Mouse (Mus musculus) skeletal muscle tissue, postnatal 0 days (tissue): Measurements from ENCODE around the gene Usp30. TPM values are rescaled to one million over a fixed set of nuclear protein-coding genes. Genes with fewer than 3 reads are reported as not detected.

Experiments used
- polyA plus RNA-seq: library from polyadenylated mRNA; unstranded; fragments of >200 nt; fragmentation: Nextera tagmentation; extraction: Ambion mirVana; gene quantifications from 2 replicates; pipeline ENCODE4 v1.2.1, GENCODE M21; 2015

Usp30 gene
- 5.4 and 5.5 TPM in 2 replicates for polyA plus RNA-seq

GRCm38 (mm10) chr5:114065161-114065560 is at the start of gene Usp30:
Usp30 (plus strand) TSS chr5:114065461.

DNA sequence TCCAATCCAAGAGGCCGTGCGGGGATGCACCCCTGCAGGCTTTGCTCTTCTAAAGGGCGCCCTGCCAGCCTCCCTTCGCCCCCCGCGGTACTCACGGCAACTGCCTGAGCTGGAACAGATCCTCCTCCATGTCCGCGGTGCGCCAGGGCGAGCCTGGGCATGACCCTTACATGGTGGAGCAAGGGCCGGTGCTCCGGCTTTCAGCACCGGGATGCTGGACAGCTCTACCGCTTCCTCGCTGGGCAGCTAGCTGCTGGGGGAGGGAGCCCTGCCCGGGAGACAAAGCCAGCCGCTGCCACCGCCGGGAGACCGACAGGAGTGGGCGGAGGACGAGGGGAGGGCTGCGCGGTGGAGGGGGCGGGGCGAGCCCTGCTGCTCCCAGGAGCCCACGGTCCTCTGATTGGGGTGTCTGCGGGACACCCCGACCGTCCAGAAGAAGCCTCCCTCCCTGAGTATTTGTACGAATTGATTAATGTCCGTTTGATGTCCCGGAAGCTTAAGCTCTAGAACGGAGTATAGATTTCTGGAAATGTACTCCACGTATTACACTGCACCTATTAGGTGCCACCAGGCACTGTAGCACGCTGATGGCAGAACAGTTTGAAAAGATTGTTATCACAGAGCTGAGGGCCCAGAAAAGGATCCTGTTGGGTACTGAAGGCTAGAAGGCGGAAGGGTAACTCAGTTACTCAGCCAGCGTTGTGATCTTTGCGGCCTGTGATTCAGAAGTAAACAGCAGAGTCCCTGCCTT is 26.0 kb downstream of the Usp30 start, which contains the start of gene Svop:
Gene Svop (minus strand): TSS at position 514 of the 751 bp plus-strand sequence.

DNA sequence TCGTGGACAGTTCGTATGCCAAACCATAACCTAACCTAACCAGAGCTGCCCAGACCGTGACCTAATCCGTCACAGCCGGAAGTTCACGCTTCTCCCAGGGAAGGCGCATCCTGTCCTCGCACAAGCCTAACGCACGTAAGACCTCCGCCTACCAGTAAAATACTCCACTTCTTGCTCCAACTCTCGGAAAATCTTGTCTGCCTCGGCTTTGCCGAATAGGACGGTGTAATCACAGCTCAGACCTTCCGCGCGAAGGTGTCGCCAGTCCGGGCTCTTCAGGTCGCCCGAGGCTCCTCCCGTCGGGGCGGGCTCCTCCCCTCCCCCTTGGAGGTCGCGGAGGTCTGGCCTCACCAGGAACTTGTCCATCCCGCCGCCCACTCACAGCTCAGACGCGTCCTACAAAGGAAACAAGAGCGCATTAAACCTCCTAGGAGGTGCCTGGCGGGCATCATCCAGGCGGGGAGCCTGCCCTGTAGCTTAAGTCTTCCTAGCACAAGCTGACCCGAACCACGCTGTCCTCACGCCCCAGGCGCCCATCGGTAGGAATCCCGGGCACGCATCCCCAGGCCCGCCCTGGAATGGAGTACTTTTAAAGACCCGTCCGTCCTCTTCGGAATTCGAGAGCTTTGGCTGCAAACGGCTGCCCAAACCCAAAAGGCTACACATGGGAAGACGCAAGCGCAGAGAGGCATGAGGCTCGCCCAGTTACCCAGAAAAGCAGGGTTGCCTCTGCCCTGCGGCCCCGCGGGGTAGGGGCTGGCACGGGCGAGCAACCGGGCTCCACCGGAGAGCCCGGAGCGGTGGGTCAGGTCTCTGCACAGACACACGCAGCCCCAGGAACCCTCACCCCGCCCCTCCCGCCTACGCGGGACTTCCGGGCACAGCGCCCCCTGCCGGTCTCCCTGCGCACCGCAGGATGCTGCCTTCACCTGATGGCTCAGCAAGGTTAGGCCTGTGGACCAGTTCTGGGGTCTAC is 62.4 kb downstream of the Usp30 start, which contains the start of gene Alkbh2:
Gene Alkbh2 (minus strand): TSS at position 845 of the 976 bp plus-strand sequence.

DNA sequence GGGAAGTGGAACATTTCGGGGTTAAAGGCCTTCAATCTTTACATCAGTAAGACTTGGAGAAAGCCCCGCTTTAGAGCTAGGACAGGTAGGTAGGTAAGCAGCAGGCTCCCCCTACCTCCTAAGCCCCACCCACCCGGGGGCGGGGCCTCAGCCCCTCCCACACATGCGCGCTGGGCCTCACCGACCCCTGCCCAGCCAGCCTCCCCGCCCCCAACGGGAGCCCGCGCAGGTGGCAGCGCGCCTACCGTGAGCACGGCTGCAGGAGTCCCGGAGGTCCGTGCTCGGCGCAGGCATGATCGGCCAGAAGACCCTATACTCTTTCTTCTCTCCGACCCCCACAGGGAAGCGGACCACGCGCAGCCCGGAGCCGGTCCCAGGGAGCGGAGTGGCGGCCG is 64.9 kb downstream of the Usp30 start, which contains the start of gene Ung:
Gene Ung (plus strand): TSS at position 176 of the 395 bp plus-strand sequence.

DNA sequence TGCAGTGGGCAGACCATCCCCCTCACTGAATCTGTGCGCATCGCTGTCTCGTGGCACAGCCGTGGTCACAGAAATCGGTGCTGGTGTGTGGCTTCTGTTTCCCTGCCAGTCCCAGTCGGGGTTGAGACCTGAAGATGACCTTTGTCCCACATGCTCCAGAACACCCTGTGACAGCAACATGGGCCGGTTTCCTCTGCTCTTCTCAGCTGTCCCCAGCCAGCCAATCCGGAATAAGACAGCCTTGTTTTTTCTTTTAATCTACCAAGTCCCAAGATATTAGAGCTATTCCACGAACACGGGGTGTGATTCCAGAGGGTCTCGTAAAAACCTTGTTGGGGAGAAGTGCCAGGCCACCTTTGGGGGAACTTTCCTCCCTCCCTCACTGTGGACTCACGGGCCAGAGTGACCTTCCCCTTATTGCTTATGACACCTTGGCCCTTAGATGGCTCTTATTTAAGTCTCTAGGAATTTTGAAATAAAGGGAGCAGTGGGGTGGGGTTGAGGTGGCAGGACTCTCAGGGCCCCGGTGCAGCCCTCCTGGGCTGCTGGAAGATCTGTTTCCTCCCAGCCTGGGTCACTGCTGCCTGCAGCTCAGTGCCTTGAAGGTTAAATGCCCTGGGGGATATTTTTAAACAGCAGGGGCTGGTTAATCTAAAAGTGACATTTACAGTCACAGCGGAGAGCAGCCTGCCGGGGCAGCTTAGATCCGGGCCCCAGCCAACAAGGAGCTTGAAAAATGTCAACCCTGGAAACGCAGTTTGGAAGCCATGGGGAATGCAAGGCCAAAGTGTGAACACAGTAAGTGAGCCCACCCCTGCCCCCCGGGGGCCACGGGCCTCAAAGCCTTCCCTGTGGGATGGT is 81.0 kb downstream of the Usp30 start, which contains the start of gene Acacb:
Gene Acacb (plus strand): TSS at position 508 of the 861 bp plus-strand sequence.

Other genes starting within 250 kb of the Usp30 start
- 4.5 and 5.2 TPM in 2 replicates for gene Selplg, start 232.8 kb upstream of the Usp30 start, polyA plus RNA-seq
- 31.3 and 38.3 TPM in 2 replicates for gene Coro1c, start 156.7 kb upstream of the Usp30 start, polyA plus RNA-seq
- 5.6 and 6.1 TPM in 2 replicates for gene Ssh1, start 71.6 kb upstream of the Usp30 start, polyA plus RNA-seq
- not detected in 2 replicates for gene Dao, start 61.8 kb upstream of the Usp30 start, polyA plus RNA-seq
- gene Svop, start 26.1 kb downstream of the Usp30 start, polyA plus RNA-seq = not detected in 2 replicates
- gene Alkbh2, start 62.8 kb downstream of the Usp30 start, polyA plus RNA-seq = 3.9 TPM in 2 replicates
- gene Ung, start 64.9 kb downstream of the Usp30 start, polyA plus RNA-seq = 9.8 and 11.2 TPM in 2 replicates
- 9.2 and 12.0 TPM in 2 replicates for gene Acacb, start 81.1 kb downstream of the Usp30 start, polyA plus RNA-seq
- not detected in 2 replicates for gene Foxn4, start 208.3 kb downstream of the Usp30 start, polyA plus RNA-seq
- gene Myo1h, start 223.7 kb downstream of the Usp30 start, polyA plus RNA-seq = 1.5 and 1.6 TPM in 2 replicates